Mouse (Mus musculus) liver, postnatal 0 days (tissue): ENCODE results near the gene Kctd7. TPM values are rescaled to one million over a fixed set of nuclear protein-coding genes. Genes with fewer than 3 reads are reported as not detected.

ENCODE experiments used
- ATAC-seq: fragments of 200-750 bp; cut with Nextera tagmentation; 2 replicates; pipeline ENCODE4 v1.8.0; 2017; ENCODE audit warnings: mild to moderate bottlenecking, moderate library complexity
- DNase-seq: peaks from one replicate; pipeline ENCODE4 v3.0.0-alpha.2; 2016
- H3K27ac ChIP-seq: fragments of 300-500 bp; sonication (generic); 2 replicates; pipeline ENCODE4 v1.5.1; 2014; ENCODE audit warnings: antibody characterized with exemption, moderate library complexity, mild to moderate bottlenecking, low read depth
- H3K27me3 ChIP-seq: fragments of 300-500 bp; sonication (generic); 2 replicates; pipeline ENCODE4 v1.6.1; 2014; ENCODE audit warnings: low read length, control low read depth, mixed read lengths; ENCODE audit not compliant: insufficient read depth
- H3K36me3 ChIP-seq: fragments of 300-500 bp; sonication (generic); replicated peaks from 2 replicates; pipeline ENCODE4 v1.6.1; 2014; ENCODE audit warnings: mild to moderate bottlenecking, control low read depth, low read length, moderate library complexity, mixed read lengths; ENCODE audit not compliant: insufficient read depth
- H3K4me1 ChIP-seq: fragments of 300-500 bp; sonication (generic); 2 replicates; pipeline ENCODE4 v1.6.1; 2014; ENCODE audit warnings: antibody characterized with exemption, mild to moderate bottlenecking, control low read depth; ENCODE audit not compliant: insufficient read depth
- H3K4me2 ChIP-seq: fragments of 300-500 bp; sonication (generic); 2 replicates; pipeline ENCODE4 v1.6.1; 2014; ENCODE audit warnings: low read depth, mild to moderate bottlenecking, low read length, moderate library complexity, mixed read lengths
- H3K4me3 ChIP-seq: fragments of 300-500 bp; sonication (generic); 2 replicates; pipeline ENCODE4 v1.5.1; 2014; ENCODE audit warnings: low read depth, low read length
- H3K9ac ChIP-seq: fragments of 300-500 bp; sonication (generic); replicated peaks from 2 replicates; pipeline ENCODE4 v1.6.1; 2014; ENCODE audit warnings: mild to moderate bottlenecking, moderate library complexity
- H3K9me3 ChIP-seq: fragments of 300-500 bp; sonication (generic); 2 replicates; pipeline ENCODE4 v1.6.1; 2016; ENCODE audit warnings: mild to moderate bottlenecking, control low read depth, low read length, mixed read lengths
- CTCF ChIP-seq: sonication (generic); IDR thresholded peaks from 2 replicates; pipeline ENCODE4 v1.5.1; 2016; ENCODE audit warnings: antibody characterized with exemption, low read depth
- EP300 ChIP-seq: IDR thresholded peaks from 2 replicates; pipeline ENCODE4 v1.6.1; 2016; ENCODE audit warnings: antibody characterized with exemption, low read depth, mild to moderate bottlenecking
- WGBS: fragments of 180-500 bp; shearing (Covaris S2); extraction: QIAGEN DNeasy Blood & Tissue Kit; methylation state at CpG from one replicate; pipeline ENCODE4 v1.1.7; 2014; ENCODE audit not compliant: insufficient replicate concordance; 5-methylcytosine and 5-hydroxymethylcytosine counted together
- polyA plus RNA-seq: library from polyadenylated mRNA; unstranded; fragments of >200 nt; fragmentation: Nextera tagmentation; extraction: Ambion mirVana; gene quantifications from 2 replicates; pipeline ENCODE4 v1.2.1, GENCODE M21; 2015

Kctd7 gene
- polyA plus RNA-seq, 1 experiment from 2014 or later = 3.9 TPM

DNA sequence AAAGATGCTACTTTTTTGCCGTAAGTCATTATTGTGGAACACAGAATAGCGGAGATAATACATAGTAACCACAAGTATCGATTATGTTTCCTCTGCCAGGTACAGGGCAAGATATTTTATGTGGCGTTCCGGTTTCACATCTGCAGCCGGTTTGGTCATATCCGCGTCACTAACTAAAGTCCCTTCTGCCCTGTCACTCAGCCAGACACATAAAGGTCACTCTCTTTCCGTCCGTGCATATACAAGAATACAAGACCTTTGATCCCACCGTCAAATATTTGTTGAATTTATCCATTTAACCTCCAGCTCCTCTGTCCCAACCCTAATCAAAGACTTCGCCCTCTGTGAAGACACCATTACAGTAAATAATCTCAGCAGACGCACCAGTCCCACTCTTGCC, 8.1 kb upstream of the Kctd7 start:
- 69% methylated on average over 13 of the region's 13 CpGs for WGBS
- Histone ChIP-seq H3K9ac (no peak overlapping the region), H3K36me3 (no peaks in the 10 kb centered on the region; the same call in 1 of the 2 replicates), H3K27ac (peak overlapping the region; percentile 53), H3K4me1 (no peaks in the 10 kb centered on the region), H3K9me3 (no peaks in the 10 kb centered on the region), H3K4me3 (no peak overlapping the region), H3K27me3 (no peaks in the 10 kb centered on the region), H3K4me2 (no peak overlapping the region)
- no peak for TF ChIP-seq CTCF
- no peak for TF ChIP-seq EP300
- ATAC-seq (peak; percentile 85), DNase-seq (peak; percentile 31)

DNA sequence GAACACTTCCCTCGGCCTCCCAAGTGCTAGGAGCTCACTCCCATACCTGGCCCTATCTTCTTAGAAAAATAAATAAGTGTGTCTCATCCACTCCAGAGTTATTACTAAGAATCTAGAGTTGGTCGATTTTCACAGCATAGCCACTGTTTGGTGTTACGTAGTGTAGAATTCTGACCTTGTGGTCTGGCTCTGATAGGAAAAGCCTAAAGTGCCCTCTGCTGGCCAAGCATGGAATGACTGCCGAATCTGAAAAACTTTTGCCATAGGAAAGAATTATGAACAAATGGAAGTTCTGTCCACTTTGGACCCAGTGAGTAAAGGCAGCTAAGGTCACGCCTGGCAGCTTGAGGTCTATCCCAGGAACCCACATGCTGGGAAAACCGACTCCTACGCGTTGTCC, 5.3 kb upstream of the Kctd7 start:
- DNase-seq = peak; percentile 85

DNA sequence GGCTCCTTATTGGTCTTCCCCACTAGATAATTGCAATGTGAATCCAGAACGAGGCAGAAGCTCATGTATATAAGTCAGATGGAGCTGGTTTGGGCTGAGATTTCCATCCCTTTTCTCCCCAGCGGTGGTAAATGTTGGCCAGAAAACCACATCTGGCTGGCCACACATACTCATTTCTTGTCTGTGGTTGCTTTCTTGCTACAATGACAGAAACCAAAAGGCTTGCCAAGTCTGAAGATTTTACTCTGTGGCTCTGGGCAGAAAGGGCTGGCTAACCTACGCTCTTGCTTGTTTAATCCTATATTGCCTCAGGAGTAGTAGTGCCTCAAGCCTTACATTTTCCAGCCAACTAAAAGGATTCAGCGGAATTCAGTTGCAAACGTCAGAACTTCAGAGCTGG, 3.5 kb upstream of the Kctd7 start:
- Histone ChIP-seq H3K4me3 (no peak overlapping the region), H3K4me1 (peaks cover 18% of the 10 kb centered on the region), H3K9ac (no peak overlapping the region), H3K36me3 (no peaks in the 10 kb centered on the region), H3K4me2 (no peak overlapping the region), H3K9me3 (no peaks in the 10 kb centered on the region), H3K27ac (no peak overlapping the region), H3K27me3 (no peaks in the 10 kb centered on the region)
- TF ChIP-seq EP300 (no peak), CTCF (no peak)
- 69% methylated on average over 5 of the region's 5 CpGs for WGBS
- ATAC-seq (no peak), DNase-seq (no peak)

More for the DNA sequence above, 5.3 kb upstream of the Kctd7 start:
- Histone ChIP-seq H3K4me2 (no peak overlapping the region), H3K27me3 (no peaks in the 10 kb centered on the region), H3K9ac (no peak overlapping the region), H3K27ac (no peak overlapping the region), H3K4me3 (no peak overlapping the region), H3K4me1 (peaks cover 6% of the 10 kb centered on the region), H3K36me3 (no peaks in the 10 kb centered on the region), H3K9me3 (no peaks in the 10 kb centered on the region)
- peak; percentile 93 for TF ChIP-seq CTCF
- TF ChIP-seq EP300 = no peak
- no peak for ATAC-seq
- WGBS = 25% methylated on average over 8 of the region's 8 CpGs

DNA sequence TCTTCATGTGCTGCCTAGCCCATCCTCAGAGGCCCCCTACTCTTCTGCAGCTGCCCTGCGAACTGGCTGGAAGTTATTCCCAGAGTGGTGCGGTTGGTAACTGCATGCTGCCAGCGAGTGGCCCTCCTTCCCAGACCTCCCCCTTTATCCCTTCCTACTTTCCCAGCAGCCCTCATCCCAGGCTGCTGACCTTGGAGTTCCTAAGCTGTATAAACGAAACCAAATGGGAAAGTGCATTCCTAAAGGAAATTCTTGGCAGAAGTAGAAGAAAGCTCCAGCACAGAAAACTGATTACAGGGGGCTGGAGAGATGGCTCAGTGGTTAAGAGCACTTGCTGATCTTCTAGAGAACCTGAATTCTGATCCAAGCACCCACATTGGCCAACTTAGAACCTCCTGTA, 2.6 kb upstream of the Kctd7 start:
- ATAC-seq (no peak), DNase-seq (no peak)
- no peaks in the 10 kb centered on the region for H3K36me3 ChIP-seq
- peaks cover 18% of the 10 kb centered on the region for H3K4me1 ChIP-seq
- no peak overlapping the region for H3K4me2 ChIP-seq
- H3K9me3 ChIP-seq = no peaks in the 10 kb centered on the region
- no peaks in the 10 kb centered on the region for H3K27me3 ChIP-seq
- no peak overlapping the region for H3K27ac ChIP-seq
- WGBS = 69% methylated on average over 4 of the region's 4 CpGs
- no peak overlapping the region for H3K4me3 ChIP-seq
- H3K9ac ChIP-seq = no peak overlapping the region
- no peak for TF ChIP-seq EP300
- TF ChIP-seq CTCF = no peak

DNA sequence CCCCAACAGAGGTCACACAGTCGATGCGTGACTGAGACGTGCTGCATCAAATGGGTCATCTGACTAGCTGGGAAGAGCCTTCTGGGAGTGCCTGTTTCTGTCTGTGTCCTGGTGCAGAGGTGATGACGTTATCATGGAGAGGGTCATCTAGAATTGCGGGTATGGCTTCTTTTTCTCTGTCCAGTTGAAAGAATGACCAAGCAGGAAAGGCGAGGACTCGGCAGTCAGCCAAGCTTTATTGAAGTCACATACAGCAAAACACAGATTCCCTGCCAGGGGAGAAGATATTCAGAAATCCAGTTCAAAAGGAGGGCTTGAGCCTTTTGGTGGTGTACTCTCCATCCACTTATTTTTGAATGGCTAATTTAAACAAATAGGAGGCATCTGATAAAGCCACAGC, 1.6 kb upstream of the Kctd7 start:
- 85% methylated on average over 7 of the region's 7 CpGs for WGBS
- no peak overlapping the region for H3K9ac ChIP-seq
- peak overlapping the region; percentile 99; the same call in 1 of the 2 replicates for H3K4me2 ChIP-seq
- no peak for TF ChIP-seq EP300
- TF ChIP-seq CTCF = no peak
- peak overlapping the region; percentile 93; the same call in 1 of the 2 replicates for H3K27ac ChIP-seq
- H3K27me3 ChIP-seq = no peaks in the 10 kb centered on the region
- H3K36me3 ChIP-seq = peaks cover 2% of the 10 kb centered on the region; the same call in 1 of the 2 replicates
- no peaks in the 10 kb centered on the region for H3K9me3 ChIP-seq
- DNase-seq (no peak), ATAC-seq (no peak)
- peaks cover 18% of the 10 kb centered on the region for H3K4me1 ChIP-seq
- H3K4me3 ChIP-seq = no peak overlapping the region

DNA sequence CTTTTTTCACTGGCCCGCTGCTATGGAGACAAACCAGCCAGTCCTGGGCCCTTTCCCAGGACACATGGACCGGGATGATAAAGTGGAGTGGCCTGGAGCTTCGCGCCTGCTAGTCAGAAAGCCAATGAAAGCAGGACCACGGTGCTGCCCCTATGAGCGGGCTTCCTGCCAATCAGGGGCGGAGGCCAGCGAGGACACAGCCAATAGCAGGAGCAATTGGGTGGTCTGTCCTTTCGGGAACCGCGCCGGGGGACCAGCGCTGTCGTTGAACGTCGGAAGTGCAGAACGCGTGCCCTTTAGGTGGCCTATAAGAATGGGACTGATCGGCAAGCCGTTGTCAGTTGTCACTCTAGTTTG, 706 bp upstream of the Kctd7 start:
- no peaks in the 10 kb centered on the region for H3K9me3 ChIP-seq
- DNase-seq (peak; percentile 81), ATAC-seq (peak; percentile 28)
- H3K4me3 ChIP-seq = peak overlapping the region; percentile 81
- H3K36me3 ChIP-seq = peaks cover 9% of the 10 kb centered on the region
- 4% methylated on average over 20 of the region's 20 CpGs for WGBS
- H3K27me3 ChIP-seq = no peaks in the 10 kb centered on the region
- TF ChIP-seq EP300 (no peak), CTCF (no peak)
- peak overlapping the region; percentile 93 for H3K27ac ChIP-seq
- H3K9ac ChIP-seq = peak overlapping the region; percentile 88
- peak overlapping the region; percentile 99 for H3K4me2 ChIP-seq
- H3K4me1 ChIP-seq = peaks cover 18% of the 10 kb centered on the region

DNA sequence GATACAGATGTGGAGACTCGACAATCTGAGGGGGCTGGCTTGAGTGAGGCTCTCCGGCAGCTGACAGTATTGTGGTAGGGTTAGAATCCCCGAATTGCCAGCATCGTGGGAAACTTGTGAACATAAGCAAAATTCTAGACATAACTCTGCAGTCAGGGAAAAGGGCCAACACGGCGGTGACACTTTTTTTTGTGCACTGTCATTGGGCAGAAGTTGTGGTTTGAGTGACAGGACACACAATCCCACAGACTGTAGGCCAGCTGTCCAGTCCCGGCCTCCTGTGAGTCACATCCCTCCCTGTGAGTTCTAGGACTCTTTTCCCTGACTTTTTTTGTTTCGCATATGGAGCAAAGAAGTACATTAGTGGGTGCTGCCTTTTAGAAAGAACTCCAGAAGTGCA, 1.3 kb downstream of the Kctd7 start:
- DNase-seq (no peak), ATAC-seq (no peak)
- Histone ChIP-seq H3K36me3 (peaks cover 16% of the 10 kb centered on the region), H3K4me3 (peak overlapping the region; percentile 81), H3K9me3 (no peaks in the 10 kb centered on the region), H3K9ac (0 out of 2 replicates have a peak overlapping the region, but pooled peaks have one; percentile 23), H3K27ac (no peak overlapping the region), H3K27me3 (no peaks in the 10 kb centered on the region), H3K4me1 (peaks cover 18% of the 10 kb centered on the region), H3K4me2 (peak overlapping the region; percentile 99)
- TF ChIP-seq CTCF = no peak
- no peak for TF ChIP-seq EP300
- WGBS = 60% methylated on average over 8 of the region's 8 CpGs
